Mouse (Mus musculus): Measurements from ENCODE around the gene Btbd35f5. TPM values are rescaled to one million over a fixed set of nuclear protein-coding genes. Genes with fewer than 3 reads are reported as not detected.

Btbd35f5 gene
- total RNA-seq (2023) = not detected

DNA sequence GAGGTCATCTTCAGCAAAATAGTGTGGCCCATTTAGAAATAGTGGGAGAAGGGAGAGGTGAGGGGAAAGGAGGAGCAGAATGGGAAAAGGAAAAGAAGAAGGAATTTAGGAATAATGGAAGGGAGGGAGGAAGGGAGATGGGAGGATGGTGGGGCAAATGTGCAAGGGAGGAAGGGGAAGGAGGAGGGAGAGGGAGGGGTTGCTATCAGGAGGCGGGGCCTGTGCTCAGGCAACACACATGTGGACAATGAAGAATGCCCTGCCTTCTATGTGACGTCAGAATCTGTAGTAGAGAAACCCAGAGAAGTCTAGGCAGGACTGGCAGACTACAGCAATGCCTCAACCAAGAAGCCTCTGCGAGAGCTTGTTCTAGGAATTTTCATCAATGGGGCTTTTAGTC lies at the start of gene Btbd35f5:
Gene Btbd35f5, plus strand, starts transcription at position 301 of the 400 bp plus-strand sequence.

DNA sequence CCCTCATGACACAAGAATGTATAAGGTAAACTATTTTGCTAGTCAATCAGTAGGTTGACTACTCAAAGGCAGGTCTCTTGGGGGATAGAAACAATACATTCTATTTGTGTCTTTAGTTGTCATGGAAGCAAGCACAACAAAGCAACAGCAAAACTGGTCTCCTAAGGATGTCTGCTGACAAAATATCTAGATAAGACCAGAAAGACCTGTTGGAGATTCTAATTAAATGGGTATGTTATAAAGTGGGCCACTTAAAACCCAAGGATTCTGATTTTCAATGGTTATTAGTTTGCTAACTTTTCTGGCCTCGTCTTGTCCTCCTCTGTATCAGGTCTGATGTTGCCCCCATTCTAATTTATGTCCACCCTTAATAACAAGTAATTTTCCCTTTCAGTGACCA lies 32.2 kb upstream of the Btbd35f5 start, which contains the start of gene Gm21789:
Gene Gm21789, plus strand, starts transcription at position 301 of the 400 bp plus-strand sequence.

Other genes starting within 250 kb of the Btbd35f5 start
- not detected for gene Btbd35f21, start 247.8 kb upstream of the Btbd35f5 start, total RNA-seq (2023)
- gene Btbd35f30, start 79.3 kb upstream of the Btbd35f5 start, total RNA-seq (2023) = not detected
- not detected for gene Gm21789, start 32.1 kb upstream of the Btbd35f5 start, total RNA-seq (2023)

All from neutrophil, adult 59 days (primary cell).